Mouse (Mus musculus): Measurements from ENCODE around the gene Itpk1. TPM values are rescaled to one million over a fixed set of nuclear protein-coding genes. Genes with fewer than 3 reads are reported as not detected.

Itpk1 gene
- polyA plus RNA-seq, 1 experiment = 34.2 TPM

GRCm38 (mm10) chr12:102554721-102555516, 149.8 kb downstream of the Itpk1 start, which contains the start of gene Chga:
Gene Chga (plus strand): TSS chr12:102554969.
- Histone ChIP-seq H3K4me3 (ENCODE audit: control insufficient read depth, insufficient read depth, low read length) (no peak within 1 kb of the TSS), H3K4me1 (replicated peaks; ENCODE audit: control insufficient read depth, insufficient read depth, low read length) (no peaks in the 10 kb centered on the region), H3K27ac (ENCODE audit: control insufficient read depth, insufficient read depth, low read length) (no peak within 1 kb of the TSS), H3K27me3 (ENCODE audit: control insufficient read depth, insufficient read depth, low read length) (no peaks in the 10 kb centered on the region; the same call in 1 of the 2 replicates), H3K36me3 (ENCODE audit: control insufficient read depth, insufficient read depth, low read length) (no peaks in the 10 kb centered on the region)
- TF ChIP-seq CTCF (IDR thresholded peaks at IDR 0.05; ENCODE audit: borderline replicate concordance, control insufficient read depth, extremely low read depth, insufficient read depth, low read length, poor library complexity) (no peak), POLR2A (IDR thresholded peaks at IDR 0.05; ENCODE audit: control insufficient read depth, extremely low read depth, insufficient read depth, low read length, poor library complexity) (no peak)
- 5% methylated on average over 48 of the region's 48 CpGs for WGBS
- DNase-seq = peak; percentile 54

GRCm38 (mm10) chr12:102553705-102554275, 150.9 kb downstream of the Itpk1 start:
- no peak overlapping the region for H3K27ac ChIP-seq (ENCODE audit: control insufficient read depth, insufficient read depth, low read length)
- 36% methylated on average over 14 of the region's 14 CpGs for WGBS
- TF ChIP-seq CTCF (IDR thresholded peaks at IDR 0.05; ENCODE audit: borderline replicate concordance, control insufficient read depth, extremely low read depth, insufficient read depth, low read length, poor library complexity) (no peak), POLR2A (IDR thresholded peaks at IDR 0.05; ENCODE audit: control insufficient read depth, extremely low read depth, insufficient read depth, low read length, poor library complexity) (no peak)
- H3K36me3 ChIP-seq (ENCODE audit: control insufficient read depth, insufficient read depth, low read length) = no peaks in the 10 kb centered on the region
- no peak for DNase-seq
- H3K4me3 ChIP-seq (ENCODE audit: control insufficient read depth, insufficient read depth, low read length) = no peak overlapping the region
- H3K4me1 ChIP-seq (replicated peaks; ENCODE audit: control insufficient read depth, insufficient read depth, low read length) = no peaks in the 10 kb centered on the region
- no peaks in the 10 kb centered on the region; the same call in 1 of the 2 replicates for H3K27me3 ChIP-seq (ENCODE audit: control insufficient read depth, insufficient read depth, low read length)

- H3K4me3 ChIP-seq (ENCODE audit: control insufficient read depth, insufficient read depth, low read length) = no peak overlapping the region
These were observed 152.7 kb downstream of the Itpk1 start for GRCm38 (mm10) chr12:102552001-102552400.

GRCm38 (mm10) chr12:102551186-102551585, 153.5 kb downstream of the Itpk1 start:
- H3K27me3 ChIP-seq (ENCODE audit: control insufficient read depth, insufficient read depth, low read length) = no peaks in the 10 kb centered on the region; the same call in 1 of the 2 replicates
- WGBS = 94% methylated on average over 3 of the region's 3 CpGs
- H3K4me1 ChIP-seq (replicated peaks; ENCODE audit: control insufficient read depth, insufficient read depth, low read length) = no peaks in the 10 kb centered on the region
- TF ChIP-seq CTCF (IDR thresholded peaks at IDR 0.05; ENCODE audit: borderline replicate concordance, control insufficient read depth, extremely low read depth, insufficient read depth, low read length, poor library complexity) = no peak
- TF ChIP-seq POLR2A (IDR thresholded peaks at IDR 0.05; ENCODE audit: control insufficient read depth, extremely low read depth, insufficient read depth, low read length, poor library complexity) = no peak
- H3K27ac ChIP-seq (ENCODE audit: control insufficient read depth, insufficient read depth, low read length) = no peak overlapping the region
- H3K36me3 ChIP-seq (ENCODE audit: control insufficient read depth, insufficient read depth, low read length) = no peaks in the 10 kb centered on the region
- DNase-seq = no peak
- H3K4me3 ChIP-seq (ENCODE audit: control insufficient read depth, insufficient read depth, low read length) = no peak overlapping the region

More at GRCm38 (mm10) chr12:102552001-102552400, 152.7 kb downstream of the Itpk1 start:
- no peaks in the 10 kb centered on the region; the same call in 1 of the 2 replicates for H3K27me3 ChIP-seq (ENCODE audit: control insufficient read depth, insufficient read depth, low read length)
- 73% methylated on average over 6 of the region's 6 CpGs for WGBS
- TF ChIP-seq CTCF (IDR thresholded peaks at IDR 0.05; ENCODE audit: borderline replicate concordance, control insufficient read depth, extremely low read depth, insufficient read depth, low read length, poor library complexity) (no peak), POLR2A (IDR thresholded peaks at IDR 0.05; ENCODE audit: control insufficient read depth, extremely low read depth, insufficient read depth, low read length, poor library complexity) (no peak)
- H3K4me1 ChIP-seq (replicated peaks; ENCODE audit: control insufficient read depth, insufficient read depth, low read length) = no peaks in the 10 kb centered on the region
- DNase-seq = no peak
- no peaks in the 10 kb centered on the region for H3K36me3 ChIP-seq (ENCODE audit: control insufficient read depth, insufficient read depth, low read length)
- H3K27ac ChIP-seq (ENCODE audit: control insufficient read depth, insufficient read depth, low read length) = no peak overlapping the region

- Histone ChIP-seq H3K4me3 (ENCODE audit: control insufficient read depth, insufficient read depth, low read length) (no peak overlapping the region), H3K4me1 (replicated peaks; ENCODE audit: control insufficient read depth, insufficient read depth, low read length) (no peaks in the 10 kb centered on the region), H3K36me3 (ENCODE audit: control insufficient read depth, insufficient read depth, low read length) (no peaks in the 10 kb centered on the region), H3K27me3 (ENCODE audit: control insufficient read depth, insufficient read depth, low read length) (no peaks in the 10 kb centered on the region; the same call in 1 of the 2 replicates), H3K27ac (ENCODE audit: control insufficient read depth, insufficient read depth, low read length) (no peak overlapping the region)
- TF ChIP-seq CTCF (IDR thresholded peaks at IDR 0.05; ENCODE audit: borderline replicate concordance, control insufficient read depth, extremely low read depth, insufficient read depth, low read length, poor library complexity) (no peak), POLR2A (IDR thresholded peaks at IDR 0.05; ENCODE audit: control insufficient read depth, extremely low read depth, insufficient read depth, low read length, poor library complexity) (no peak)
- DNase-seq = peak; percentile 63
- 5% methylated on average over 11 of the region's 11 CpGs for WGBS
These were observed 154.2 kb downstream of the Itpk1 start for GRCm38 (mm10) chr12:102550529-102550928.

- TF ChIP-seq CTCF (IDR thresholded peaks at IDR 0.05; ENCODE audit: borderline replicate concordance, control insufficient read depth, extremely low read depth, insufficient read depth, low read length, poor library complexity) (no peak), POLR2A (IDR thresholded peaks at IDR 0.05; ENCODE audit: control insufficient read depth, extremely low read depth, insufficient read depth, low read length, poor library complexity) (no peak)
- Histone ChIP-seq H3K4me1 (replicated peaks; ENCODE audit: control insufficient read depth, insufficient read depth, low read length) (no peaks in the 10 kb centered on the region), H3K27me3 (ENCODE audit: control insufficient read depth, insufficient read depth, low read length) (no peaks in the 10 kb centered on the region), H3K36me3 (ENCODE audit: control insufficient read depth, insufficient read depth, low read length) (no peaks in the 10 kb centered on the region), H3K4me3 (ENCODE audit: control insufficient read depth, insufficient read depth, low read length) (no peak overlapping the region), H3K27ac (ENCODE audit: control insufficient read depth, insufficient read depth, low read length) (no peak overlapping the region)
- no peak for DNase-seq
- WGBS = 85% methylated on average over 6 of the region's 6 CpGs
These were observed 159.6 kb downstream of the Itpk1 start for GRCm38 (mm10) chr12:102545122-102545521.
